9 mouse cellular contexts compared by ENCODE assay signal in the genomic region with DNA sequence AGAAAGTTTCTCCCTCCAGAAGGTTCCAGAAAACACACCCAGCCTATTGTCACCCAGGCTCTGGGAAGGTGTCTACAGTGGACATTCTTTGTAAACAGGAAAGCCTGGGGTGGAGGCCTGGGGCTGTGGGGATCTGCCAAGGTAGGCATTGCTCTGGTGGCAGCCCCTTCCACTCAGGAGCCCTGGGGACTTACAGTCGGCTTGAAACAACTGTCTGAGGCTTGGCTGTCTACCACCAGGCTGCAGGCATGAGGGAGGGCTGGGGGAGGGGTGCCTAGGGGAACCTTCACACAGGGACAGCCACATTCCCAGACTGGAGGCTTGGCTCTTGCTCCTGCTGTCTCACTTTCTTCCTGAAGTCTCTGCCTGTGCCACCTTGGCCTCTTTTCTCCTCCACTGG. TPM values are rescaled to one million over a fixed set of nuclear protein-coding genes. Genes with fewer than 3 reads are reported as not detected.
A peak's percentile ranks its signal among the peaks of the same experiment; 100 is the strongest.
DNase-seq lines count a peak whose midpoint lies in the region; ATAC-seq and TF ChIP-seq lines count a peak whose summit lies in the region.
"Had no signal": no experiment of that assay in that cellular context is flagged by ENCODE, and none has a peak within 500 bp of the region (broad histone marks: within the 10 kb centered on the region; RNA-seq: fewer than 3 reads in every experiment).

No protein-coding gene starts in this region.

- peaks cover 16% of the 10 kb centered on the region for H3K36me3 ChIP-seq in midbrain, embryonic 10.5 days
- no peaks in the 10 kb centered on the region for H3K36me3 ChIP-seq in midbrain, embryonic 13.5 days
- peaks cover 7% of the 10 kb centered on the region; the same call in 1 of the 2 replicates for H3K36me3 ChIP-seq in stomach, embryonic 14.5 days (ENCODE audit: control insufficient read depth, insufficient read depth, low read length)
- no peaks in the 10 kb centered on the region for H3K36me3 ChIP-seq in midbrain, postnatal 0 days (ENCODE audit: insufficient read depth, low read length)

- no peak for TF ChIP-seq CTCF in midbrain, postnatal 0 days (IDR thresholded peaks at IDR 0.05)

- ATAC-seq in midbrain, embryonic 13.5 days = no peak
- ATAC-seq in stomach, embryonic 14.5 days (ENCODE audit: insufficient number of reproducible peaks, insufficient read depth, low FRiP score, low read depth) = no peak
- ATAC-seq in midbrain, postnatal 0 days (ENCODE audit: low FRiP score) = no peak

- H3K4me2 ChIP-seq in midbrain, embryonic 13.5 days (replicated peaks) = no peak overlapping the region
- H3K4me2 ChIP-seq in stomach, embryonic 14.5 days (replicated peaks; ENCODE audit: low read depth, low read length) = no peak overlapping the region
- H3K4me2 ChIP-seq in midbrain, postnatal 0 days (ENCODE audit: low read depth, low read length, poor library complexity, severe bottlenecking) = no peak overlapping the region

- DNase-seq in adrenal gland, adult 2 months = peak; percentile 39
- DNase-seq in adrenal gland, adult 8-10 months = no peak
- DNase-seq in midbrain, embryonic 10.5 days (ENCODE audit: low spot score) = no peak
- DNase-seq in kidney, postnatal 10 days = peak; percentile 70
- DNase-seq in frontal cortex, postnatal 25 days (ENCODE audit: low spot score in 2 of 2) = no peak
- DNase-seq in midbrain, postnatal 0 days (ENCODE audit: low spot score) = no peak
- DNase-seq: spleen, adult 18-20 months had no signal

- H3K9ac ChIP-seq in midbrain, embryonic 13.5 days (replicated peaks) = no peak overlapping the region
- 0 out of 2 replicates have a peak overlapping the region, but pooled peaks have one; percentile 6 for H3K9ac ChIP-seq in stomach, embryonic 14.5 days (replicated peaks; ENCODE audit: low read depth, low read length)
- no peak overlapping the region for H3K9ac ChIP-seq in midbrain, postnatal 0 days (replicated peaks; ENCODE audit: low read length, poor library complexity, severe bottlenecking)

- H3K9me3 ChIP-seq in midbrain, embryonic 10.5 days (replicated peaks) = no peaks in the 10 kb centered on the region
- no peaks in the 10 kb centered on the region for H3K9me3 ChIP-seq in midbrain, embryonic 13.5 days
- H3K9me3 ChIP-seq in stomach, embryonic 14.5 days (ENCODE audit: control insufficient read depth, low read depth, low read length) = no peaks in the 10 kb centered on the region
- no peaks in the 10 kb centered on the region for H3K9me3 ChIP-seq in midbrain, postnatal 0 days (ENCODE audit: low read length)

- peaks cover 51% of the 10 kb centered on the region for H3K4me1 ChIP-seq in midbrain, embryonic 10.5 days
- peaks cover 35% of the 10 kb centered on the region for H3K4me1 ChIP-seq in midbrain, embryonic 13.5 days (replicated peaks)
- H3K4me1 ChIP-seq in stomach, embryonic 14.5 days (ENCODE audit: control insufficient read depth, insufficient read depth, low read length) = peaks cover 43% of the 10 kb centered on the region
- 0 out of 2 replicates have a peak, but pooled peaks cover 5% of the 10 kb centered on the region for H3K4me1 ChIP-seq in midbrain, postnatal 0 days (ENCODE audit: insufficient read depth, low read length)

- peaks cover 12% of the 10 kb centered on the region; the same call in 1 of the 2 replicates for H3K27me3 ChIP-seq in midbrain, embryonic 10.5 days (ENCODE audit: low read depth, poor library complexity, severe bottlenecking)
- no peaks in the 10 kb centered on the region for H3K27me3 ChIP-seq in midbrain, embryonic 13.5 days
- no peaks in the 10 kb centered on the region for H3K27me3 ChIP-seq in stomach, embryonic 14.5 days (ENCODE audit: control insufficient read depth, insufficient read depth, low read length)
- no peaks in the 10 kb centered on the region for H3K27me3 ChIP-seq in midbrain, postnatal 0 days (ENCODE audit: insufficient read depth, low read length)

- WGBS in midbrain, embryonic 10.5 days = 30% methylated on average over 1 of the region's 1 CpGs
- WGBS in midbrain, embryonic 13.5 days = 29% methylated on average over 1 of the region's 1 CpGs
- 7% methylated on average over 1 of the region's 1 CpGs for WGBS in stomach, embryonic 14.5 days
- WGBS in midbrain, postnatal 0 days = 0% methylated on average over 1 of the region's 1 CpGs

- H3K4me3 ChIP-seq in midbrain, embryonic 10.5 days = no peak overlapping the region
- no peak overlapping the region for H3K4me3 ChIP-seq in midbrain, embryonic 13.5 days (replicated peaks)
- H3K4me3 ChIP-seq in stomach, embryonic 14.5 days (ENCODE audit: low read depth, low read length) = no peak overlapping the region
- no peak overlapping the region for H3K4me3 ChIP-seq in midbrain, postnatal 0 days (ENCODE audit: low read depth, low read length)

- H3K27ac ChIP-seq in midbrain, embryonic 10.5 days (replicated peaks) = peak overlapping the region; percentile 19; the same call in 1 of the 2 replicates
- H3K27ac ChIP-seq in midbrain, embryonic 13.5 days = no peak overlapping the region
- peak overlapping the region; percentile 67; the same call in 1 of the 2 replicates for H3K27ac ChIP-seq in stomach, embryonic 14.5 days (ENCODE audit: low read length)
- no peak overlapping the region for H3K27ac ChIP-seq in midbrain, postnatal 0 days (ENCODE audit: low read depth, low read length)

RNA-seq across cellular contexts. Expression of gene Rxra, which starts 58.1 kb away (rescaled TPM):
- total RNA-seq in adrenal gland, adult 2 months (2021) = 10 to 100 TPM; 59.4 to 71.6 TPM
- polyA plus RNA-seq in adrenal gland, adult 2 months (2012; rRNA removed) = 84.5 and 90.5 TPM in 2 replicates
- 10 to 100 TPM; 51.3 to 64.4 (median 56.7) TPM for total RNA-seq in adrenal gland, adult 8-10 months (2022)
- 7.5 and 7.6 TPM in 2 replicates for polyA plus RNA-seq in midbrain, embryonic 10.5 days (2016; fragmentation: Nextera tagmentation; extraction: Ambion mirVana)
- 4.0 and 4.4 TPM in 2 replicates for polyA plus RNA-seq in midbrain, embryonic 13.5 days (2015; fragmentation: Nextera tagmentation; extraction: Ambion mirVana)
- 9.0 and 10.3 TPM in 2 replicates for polyA plus RNA-seq in stomach, embryonic 14.5 days (2014; fragmentation: Nextera tagmentation; extraction: Ambion mirVana)
- total RNA-seq in midbrain, postnatal 0 days (2014; rRNA removed) = 18.5 and 20.2 TPM in 2 replicates
- polyA plus RNA-seq in midbrain, postnatal 0 days (2015; fragmentation: Nextera tagmentation; extraction: Ambion mirVana) = 2.2 and 2.3 TPM in 2 replicates

Comparison
In these comparisons a context has a peak if more than half of its experiments do, and no peak if none do; other contexts are left out.
1. DNase-seq: peak in adrenal gland, adult 2 months (single experiment) and kidney, postnatal 10 days (single experiment); none in adrenal gland, adult 8-10 months (single experiment), midbrain, embryonic 10.5 days (single experiment), frontal cortex, postnatal 25 days (0 of 2) and midbrain, postnatal 0 days (single experiment).
2. H3K27ac ChIP-seq: peak in midbrain, embryonic 10.5 days (single experiment) and stomach, embryonic 14.5 days (single experiment); none in midbrain, embryonic 13.5 days (single experiment) and midbrain, postnatal 0 days (single experiment).